Mouse (Mus musculus) heart, embryonic 16.5 days (tissue): ENCODE results near the gene Krtcap2. TPM values are rescaled to one million over a fixed set of nuclear protein-coding genes. Genes with fewer than 3 reads are reported as not detected.
A peak's percentile ranks its signal among the peaks of the same experiment; 100 is the strongest.

Source experiments
- microRNA counts: library from miRNA; unstranded; fragments of <30 nt; microRNA quantifications from one replicate; lab custom pipeline; 2016
- microRNA-seq: library from miRNA; unstranded; fragments of <30 nt; microRNA quantifications from one replicate; pipeline ENCODE4, GENCODE M21; 2017
- polyA plus RNA-seq: library from polyadenylated mRNA; unstranded; fragments of >200 nt; fragmentation: Nextera tagmentation; extraction: Ambion mirVana; gene quantifications from 2 replicates; pipeline ENCODE4 v1.2.1, GENCODE M21; 2015

Gene Krtcap2
- polyA plus RNA-seq, 1 experiment from 2014 or later, result 234 TPM

MicroRNAs encoded within 50 kb of the gene (microRNA counts, 519-probe panel; counts per million panel counts)
- microRNA mmu-miR-92b (lab: Ali Mortazavi, UCI), result 1,193 counts per million, percentile 6 among the panel's probes with 10 or more counts

Small RNAs within 50 kb of the gene (microRNA-seq; reads per million reads assigned to microRNA genes)
- gene Mir92b, result 327 reads per million, percentile 68 among the genes with 10 or more reads in this experiment

Other genes starting within 250 kb of the Krtcap2 start
- 8.1 and 10.2 TPM in 2 replicates for gene Rusc1, start 152.7 kb upstream of the Krtcap2 start, polyA plus RNA-seq
- gene Gm43738, start 144.9 kb upstream of the Krtcap2 start, polyA plus RNA-seq, result not detected in 2 replicates
- 103 and 116 TPM in 2 replicates for gene Fdps, start 144.0 kb upstream of the Krtcap2 start, polyA plus RNA-seq
- gene Pklr, start 109.8 kb upstream of the Krtcap2 start, polyA plus RNA-seq, result 0.20 and 0.64 TPM in 2 replicates
- gene Hcn3, start 85.8 kb upstream of the Krtcap2 start, polyA plus RNA-seq, result 0.70 and 0.76 TPM in 2 replicates
- gene Clk2, start 81.2 kb upstream of the Krtcap2 start, polyA plus RNA-seq, result 15.9 and 17.9 TPM in 2 replicates
- 89.5 and 93.9 TPM in 2 replicates for gene Scamp3, start 68.5 kb upstream of the Krtcap2 start, polyA plus RNA-seq
- gene Fam189b, start 62.8 kb upstream of the Krtcap2 start, polyA plus RNA-seq, result 17.7 TPM in 2 replicates
- gene Gba, start 43.0 kb upstream of the Krtcap2 start, polyA plus RNA-seq, result 33.2 and 33.3 TPM in 2 replicates
- gene Thbs3, start 30.8 kb upstream of the Krtcap2 start, polyA plus RNA-seq, result 24.0 TPM in 2 replicates
- gene Mtx1, start 18.9 kb upstream of the Krtcap2 start, polyA plus RNA-seq, result 120 and 127 TPM in 2 replicates
- gene Muc1, start 16.9 kb upstream of the Krtcap2 start, polyA plus RNA-seq, result 3.3 and 11.3 TPM in 2 replicates
- 1.1 and 1.3 TPM in 2 replicates for gene Trim46, start 343 bp downstream of the Krtcap2 start, polyA plus RNA-seq
- gene Dpm3, start 13.4 kb downstream of the Krtcap2 start, polyA plus RNA-seq, result 65.3 and 79.6 TPM in 2 replicates
- 44.8 and 51.1 TPM in 2 replicates for gene Slc50a1, start 24.6 kb downstream of the Krtcap2 start, polyA plus RNA-seq
- gene Efna1, start 35.2 kb downstream of the Krtcap2 start, polyA plus RNA-seq, result 34.4 and 45.5 TPM in 2 replicates
- 0.89 and 1.1 TPM in 2 replicates for gene Efna3, start 77.0 kb downstream of the Krtcap2 start, polyA plus RNA-seq
- gene Efna4, start 92.1 kb downstream of the Krtcap2 start, polyA plus RNA-seq, result 5.2 and 7.3 TPM in 2 replicates
- 61.5 and 73.6 TPM in 2 replicates for gene Adam15, start 104.0 kb downstream of the Krtcap2 start, polyA plus RNA-seq
- not detected in 2 replicates for gene Dcst2, start 116.0 kb downstream of the Krtcap2 start, polyA plus RNA-seq
- 0.06 and 0.21 TPM in 2 replicates for gene Dcst1, start 119.3 kb downstream of the Krtcap2 start, polyA plus RNA-seq
- gene Zbtb7b, start 148.8 kb downstream of the Krtcap2 start, polyA plus RNA-seq, result 1.7 and 2.6 TPM in 2 replicates
- 1.7 TPM in 1 of 2 replicates, not detected in the other for gene Lenep, start 156.8 kb downstream of the Krtcap2 start, polyA plus RNA-seq
- gene Flad1, start 165.9 kb downstream of the Krtcap2 start, polyA plus RNA-seq, result 38.8 and 41.0 TPM in 2 replicates
- 288 and 304 TPM in 2 replicates for gene Cks1b, start 172.4 kb downstream of the Krtcap2 start, polyA plus RNA-seq
- gene Shc1, start 172.5 kb downstream of the Krtcap2 start, polyA plus RNA-seq, result 67.7 and 72.3 TPM in 2 replicates
- 21.8 and 24.0 TPM in 2 replicates for gene Pygo2, start 184.2 kb downstream of the Krtcap2 start, polyA plus RNA-seq
- gene Pbxip1, start 190.7 kb downstream of the Krtcap2 start, polyA plus RNA-seq, result 67.5 and 74.8 TPM in 2 replicates
- gene Pmvk, start 208.6 kb downstream of the Krtcap2 start, polyA plus RNA-seq, result 51.5 and 59.3 TPM in 2 replicates